Mouse (Mus musculus) heart, adult 8-10 months (tissue): ENCODE results near the gene Pdzd2. TPM values are rescaled to one million over a fixed set of nuclear protein-coding genes. Genes with fewer than 3 reads are reported as not detected.

Experiments used
- DNase-seq: peaks from one replicate; pipeline ENCODE4 v3.0.0; 2022; ENCODE audit warnings: low spot score
- microRNA-seq: library from miRNA; unstranded; fragments of <30 nt; microRNA quantifications from one replicate; pipeline ENCODE4 v1.2.0, GENCODE M21; 2022
- total RNA-seq, 4 experiments: library from RNA; stranded (reverse); gene quantifications; 2 replicates each; pipeline ENCODE4 v1.2.4; 2022

The Pdzd2 gene
- total RNA-seq, 4 experiments from 2014 or later: 65.7 to 97.5 (median 80.6) TPM

- no peak for DNase-seq
Measured at GRCm38 (mm10) chr15:12318451-12318850, 421.3 kb downstream of the Pdzd2 start.

GRCm38 (mm10) chr15:12317290-12317689 is 422.4 kb downstream of the Pdzd2 start:
- no peak for DNase-seq

GRCm38 (mm10) chr15:12315996-12316395 is 423.7 kb downstream of the Pdzd2 start:
- DNase-seq: no peak

- no peak for DNase-seq
Measured at GRCm38 (mm10) chr15:12314584-12314983, 425.1 kb downstream of the Pdzd2 start.

GRCm38 (mm10) chr15:12313255-12313654 is 426.5 kb downstream of the Pdzd2 start:
- no peak for DNase-seq

- DNase-seq: no peak
Measured at GRCm38 (mm10) chr15:12311465-12311864, 428.3 kb downstream of the Pdzd2 start.

- no peak for DNase-seq
Measured at GRCm38 (mm10) chr15:12310676-12311075, 429.0 kb downstream of the Pdzd2 start.

Small RNA genes lying within 50 kb of the gene (microRNA-seq; reads per million reads assigned to microRNA genes)
- gene Gm24135 (not detected), gene Gm24302 (not detected)

Other genes starting within 250 kb of the Pdzd2 start
- 10 to 100 TPM; 13.7 to 15.1 (median 14.3) TPM for gene 6030458C11Rik, start 84.7 kb upstream of the Pdzd2 start, total RNA-seq
- gene Drosha, start 84.9 kb upstream of the Pdzd2 start, total RNA-seq: 10 to 100 TPM; 33.7 to 42.1 (median 38.8) TPM